Mouse (Mus musculus): ENCODE measurements at regions not wholly inside any gene's neighbourhood (a gene's known extent, or its start where the extent isn't known, plus 50 kb on each side); places are given as distances from the start of the nearest gene placed in this dataset.
"Not testable (repeated sequence)": the region's sequence is repeated elsewhere in the genome, so short reads cannot be mapped to it uniquely, and the experiment has no call there.

- TF ChIP-seq CTCF (IDR thresholded peaks at IDR 0.05; ENCODE audit: low read depth) = no peak
- Histone ChIP-seq H3K4me1 (replicated peaks; ENCODE audit: insufficient read depth, low read length) (no peaks in the 10 kb centered on the region), H3K27ac (no peak overlapping the region), H3K4me2 (ENCODE audit: low read length) (no peak overlapping the region), H3K27me3 (ENCODE audit: insufficient read depth, low read length) (no peaks in the 10 kb centered on the region), H3K36me3 (ENCODE audit: insufficient read depth, low read length) (no peaks in the 10 kb centered on the region), H3K4me3 (replicated peaks; ENCODE audit: low read depth, low read length) (no peak overlapping the region), H3K9me3 (replicated peaks; ENCODE audit: low read length) (no peaks in the 10 kb centered on the region), H3K9ac (ENCODE audit: low read depth, low read length) (no peak overlapping the region)
- 92% methylated on average over 1 of the region's 1 CpGs for WGBS
- DNase-seq (ENCODE audit: low spot score) = no peak
- ATAC-seq (replicated peaks; ENCODE audit: low FRiP score, low read depth) = no peak
Observed at GRCm38 (mm10) chr6:16365450-16365849, 532.8 kb downstream of the Tfec start.

- Histone ChIP-seq H3K4me3 (replicated peaks; ENCODE audit: low read depth, low read length) (no peak overlapping the region), H3K4me2 (ENCODE audit: low read length) (no peak overlapping the region), H3K9me3 (replicated peaks; ENCODE audit: low read length) (no peaks in the 10 kb centered on the region), H3K36me3 (ENCODE audit: insufficient read depth, low read length) (no peaks in the 10 kb centered on the region), H3K27me3 (ENCODE audit: insufficient read depth, low read length) (no peaks in the 10 kb centered on the region), H3K27ac (no peak overlapping the region), H3K4me1 (replicated peaks; ENCODE audit: insufficient read depth, low read length) (no peaks in the 10 kb centered on the region), H3K9ac (ENCODE audit: low read depth, low read length) (no peak overlapping the region)
- WGBS = 73% methylated on average over 4 of the region's 4 CpGs
- no peak for TF ChIP-seq CTCF (IDR thresholded peaks at IDR 0.05; ENCODE audit: low read depth)
- DNase-seq (ENCODE audit: low spot score) = no peak
- no peak for ATAC-seq (replicated peaks; ENCODE audit: low FRiP score, low read depth)
Observed at GRCm38 (mm10) chr6:16362057-16362456, 536.2 kb downstream of the Tfec start.

GRCm38 (mm10) chr6:16359881-16360711, 538.1 kb downstream of the Tfec start:
- not testable (repeated sequence) for H3K27ac ChIP-seq; H3K9me3 ChIP-seq (replicated peaks; ENCODE audit: low read length); H3K4me1 ChIP-seq (replicated peaks; ENCODE audit: insufficient read depth, low read length); H3K27me3 ChIP-seq (ENCODE audit: insufficient read depth, low read length); H3K9ac ChIP-seq (ENCODE audit: low read depth, low read length); H3K36me3 ChIP-seq (ENCODE audit: insufficient read depth, low read length)
- H3K4me2 ChIP-seq (ENCODE audit: low read length) = peak overlapping the region; percentile 42; the same call in 1 of the 2 replicates
- WGBS = 43% methylated on average over 8 of the region's 25 CpGs
- peak; percentile 49 for DNase-seq (ENCODE audit: low spot score)
- ATAC-seq (replicated peaks; ENCODE audit: low FRiP score, low read depth) = peak; percentile 83
- H3K4me3 ChIP-seq (replicated peaks; ENCODE audit: low read depth, low read length) = peak overlapping the region; percentile 20; the same call in 1 of the 2 replicates

- no peak overlapping the region for H3K27ac ChIP-seq
- TF ChIP-seq CTCF (IDR thresholded peaks at IDR 0.05; ENCODE audit: low read depth) = no peak
- peak overlapping the region; percentile 42 for H3K4me2 ChIP-seq (ENCODE audit: low read length)
- H3K36me3 ChIP-seq (ENCODE audit: insufficient read depth, low read length) = no peaks in the 10 kb centered on the region
- H3K9ac ChIP-seq (ENCODE audit: low read depth, low read length) = no peak overlapping the region
- no peaks in the 10 kb centered on the region for H3K27me3 ChIP-seq (ENCODE audit: insufficient read depth, low read length)
- H3K4me3 ChIP-seq (replicated peaks; ENCODE audit: low read depth, low read length) = peak overlapping the region; percentile 20; the same call in 1 of the 2 replicates
- ATAC-seq (replicated peaks; ENCODE audit: low FRiP score, low read depth) (no peak), DNase-seq (ENCODE audit: low spot score) (no peak)
- 84% methylated on average over 3 of the region's 7 CpGs for WGBS
- H3K4me1 ChIP-seq (replicated peaks; ENCODE audit: insufficient read depth, low read length) = no peaks in the 10 kb centered on the region
- no peaks in the 10 kb centered on the region for H3K9me3 ChIP-seq (replicated peaks; ENCODE audit: low read length)
Observed at GRCm38 (mm10) chr6:16359464-16359863, 538.8 kb downstream of the Tfec start.

GRCm38 (mm10) chr6:16333638-16334037, 564.6 kb downstream of the Tfec start:
- Histone ChIP-seq H3K9me3 (replicated peaks; ENCODE audit: low read length) (no peaks in the 10 kb centered on the region), H3K4me1 (replicated peaks; ENCODE audit: insufficient read depth, low read length) (no peaks in the 10 kb centered on the region), H3K4me3 (replicated peaks; ENCODE audit: low read depth, low read length) (no peak overlapping the region), H3K4me2 (ENCODE audit: low read length) (no peak overlapping the region), H3K27ac (no peak overlapping the region), H3K36me3 (ENCODE audit: insufficient read depth, low read length) (no peaks in the 10 kb centered on the region), H3K27me3 (ENCODE audit: insufficient read depth, low read length) (no peaks in the 10 kb centered on the region), H3K9ac (ENCODE audit: low read depth, low read length) (no peak overlapping the region)
- no peak for TF ChIP-seq CTCF (IDR thresholded peaks at IDR 0.05; ENCODE audit: low read depth)
- no peak for DNase-seq (ENCODE audit: low spot score)
- WGBS = 20% methylated on average over 8 of the region's 8 CpGs
- no peak for ATAC-seq (replicated peaks; ENCODE audit: low FRiP score, low read depth)

DNA sequence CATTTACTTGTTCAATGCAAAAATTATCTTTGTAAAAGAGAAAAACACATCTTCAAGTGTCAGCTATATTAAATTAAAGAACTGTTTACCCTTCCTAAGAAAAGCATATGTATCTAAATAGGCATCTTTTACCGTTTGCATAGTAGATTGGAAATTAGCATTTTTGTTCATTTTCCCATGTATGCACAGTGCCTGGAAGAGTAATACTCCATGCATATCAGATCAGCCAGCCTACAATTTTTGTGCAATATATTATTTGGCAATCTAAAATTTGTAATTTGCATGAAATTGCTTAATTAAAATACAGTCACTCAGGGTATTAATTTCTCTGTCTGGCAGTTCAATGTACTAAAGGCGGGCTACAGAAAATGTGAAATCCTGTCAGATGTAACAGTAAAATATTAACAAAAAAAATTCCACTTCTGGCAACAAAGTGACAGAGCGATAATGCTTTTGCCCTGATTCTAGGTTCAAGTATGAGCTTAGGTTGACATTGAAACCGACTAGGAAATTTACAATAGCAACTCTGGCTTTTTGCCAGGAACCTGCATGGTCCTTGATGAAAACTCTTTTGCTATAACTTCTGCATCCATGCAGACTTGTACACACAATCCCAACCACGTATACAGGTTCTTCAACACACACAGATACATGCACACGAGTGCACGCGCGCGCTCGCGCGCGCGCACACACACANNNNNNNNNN, 583.8 kb downstream of the Tfec start:
- no peaks in the 10 kb centered on the region for H3K27me3 ChIP-seq (ENCODE audit: insufficient read depth, low read length)
- no peak for ATAC-seq (replicated peaks; ENCODE audit: low FRiP score, low read depth)
- no peak overlapping the region for H3K9ac ChIP-seq (ENCODE audit: low read depth, low read length)
- DNase-seq (ENCODE audit: low spot score) = no peak
- H3K4me3 ChIP-seq (replicated peaks; ENCODE audit: low read depth, low read length) = no peak overlapping the region
- H3K36me3 ChIP-seq (ENCODE audit: insufficient read depth, low read length) = no peaks in the 10 kb centered on the region
- WGBS = 88% methylated on average over 15 of the region's 15 CpGs
- H3K9me3 ChIP-seq (replicated peaks; ENCODE audit: low read length) = no peaks in the 10 kb centered on the region
- TF ChIP-seq CTCF (IDR thresholded peaks at IDR 0.05; ENCODE audit: low read depth) = no peak
- H3K27ac ChIP-seq = no peak overlapping the region
- H3K4me1 ChIP-seq (replicated peaks; ENCODE audit: insufficient read depth, low read length) = peaks cover 4% of the 10 kb centered on the region; the same call in 1 of the 2 replicates
- no peak overlapping the region for H3K4me2 ChIP-seq (ENCODE audit: low read length)
